Mouse (Mus musculus) forebrain, embryonic 14.5 days (tissue): Measurements from ENCODE around the gene Zswim7. TPM values are rescaled to one million over a fixed set of nuclear protein-coding genes. Genes with fewer than 3 reads are reported as not detected.
A peak's percentile ranks its signal among the peaks of the same experiment; 100 is the strongest.

Source experiments
- ATAC-seq: fragments of 200-750 bp; cut with Nextera tagmentation; 2 replicates; pipeline ENCODE4 v1.8.0; 2017; ENCODE audit warnings: mild to moderate bottlenecking, moderate library complexity
- DNase-seq: peaks from one replicate; pipeline ENCODE4 v3.0.0-alpha.2; 2015; ENCODE audit warnings: low spot score
- H3K27ac ChIP-seq: fragments of 300-500 bp; sonication (generic); 2 replicates; pipeline ENCODE4 v1.5.1; 2014; ENCODE audit warnings: low read depth, mild to moderate bottlenecking, control low read depth, low read length, moderate library complexity
- H3K27me3 ChIP-seq: fragments of 300-500 bp; sonication (generic); replicated peaks from 2 replicates; pipeline ENCODE4 v1.6.1; 2014; ENCODE audit warnings: low read length, control low read depth, mixed read lengths; ENCODE audit not compliant: control insufficient read depth, insufficient read depth
- H3K36me3 ChIP-seq: fragments of 300-500 bp; sonication (generic); 2 replicates; pipeline ENCODE4 v1.6.1; 2014; ENCODE audit warnings: low read length, control low read depth; ENCODE audit not compliant: control insufficient read depth, insufficient read depth
- H3K4me1 ChIP-seq: fragments of 300-500 bp; sonication (generic); 2 replicates; pipeline ENCODE4 v1.6.1; 2014; ENCODE audit warnings: antibody characterized with exemption, low read length, control low read depth; ENCODE audit not compliant: control insufficient read depth, insufficient read depth
- H3K4me2 ChIP-seq: fragments of 300-500 bp; sonication (generic); 2 replicates; pipeline ENCODE4 v1.6.1; 2014; ENCODE audit warnings: mild to moderate bottlenecking, control low read depth, low read length
- H3K4me3 ChIP-seq: fragments of 300-500 bp; sonication (generic); 2 replicates; pipeline ENCODE4 v1.5.1; 2014; ENCODE audit warnings: low read depth, low read length, control low read depth
- H3K9ac ChIP-seq: fragments of 300-500 bp; sonication (generic); 2 replicates; pipeline ENCODE4 v1.6.1; 2014; ENCODE audit warnings: mild to moderate bottlenecking, low read length, control low read depth, moderate library complexity
- H3K9me3 ChIP-seq: fragments of 300-500 bp; sonication (generic); replicated peaks from 2 replicates; pipeline ENCODE4 v1.6.1; 2016; ENCODE audit warnings: low read length, control low read depth, mixed read lengths; ENCODE audit not compliant: control insufficient read depth
- WGBS: fragments of 180-500 bp; shearing (Covaris S2); extraction: QIAGEN DNeasy Blood & Tissue Kit; methylation state at CpG from one replicate; pipeline ENCODE4 v1.1.7; 2014; 5-methylcytosine and 5-hydroxymethylcytosine counted together
- polyA plus RNA-seq: library from polyadenylated mRNA; unstranded; fragments of >200 nt; fragmentation: Nextera tagmentation; extraction: Ambion mirVana; gene quantifications from 2 replicates; pipeline ENCODE4 v1.2.1, GENCODE M21; 2014

The Zswim7 gene
- polyA plus RNA-seq: 9.1 and 14.8 TPM in 2 replicates

GRCm38 (mm10) chr11:62280675-62281600 lies at the start of gene Zswim7, which contains the start of gene Ttc19:
Gene Zswim7, minus strand, starts transcription at chr11:62281375.
Gene Ttc19, plus strand, starts transcription at chr11:62281473.
- H3K9me3 ChIP-seq: no peaks in the 10 kb centered on the region; the same call in 1 of the 2 replicates
- H3K4me1 ChIP-seq: peaks cover 7% of the 10 kb centered on the region; the same call in 1 of the 2 replicates
- H3K4me3 ChIP-seq: peak within 1 kb of the TSS; percentile 90
- ATAC-seq (peak; percentile 97), DNase-seq (peak; percentile 95)
- under 1% methylated on average over 66 of the region's 68 CpGs for WGBS
- H3K36me3 ChIP-seq: peaks cover 19% of the 10 kb centered on the region
- H3K4me2 ChIP-seq: peak within 1 kb of the TSS; percentile 84
- H3K27ac ChIP-seq: peak within 1 kb of the TSS; percentile 79
- H3K9ac ChIP-seq: peak within 1 kb of the TSS; percentile 90
- H3K27me3 ChIP-seq: no peaks in the 10 kb centered on the region

GRCm38 (mm10) chr11:62323659-62324058 lies 42.5 kb upstream of the Zswim7 start:
- no peak for DNase-seq
- Histone ChIP-seq H3K4me1 (no peaks in the 10 kb centered on the region), H3K9me3 (no peaks in the 10 kb centered on the region), H3K4me3 (no peak overlapping the region), H3K27me3 (no peaks in the 10 kb centered on the region), H3K36me3 (peaks cover 92% of the 10 kb centered on the region), H3K9ac (no peak overlapping the region), H3K4me2 (no peak overlapping the region), H3K27ac (no peak overlapping the region)
- no peak for ATAC-seq
- 96% methylated on average over 3 of the region's 3 CpGs for WGBS

GRCm38 (mm10) chr11:62320097-62320496 lies 38.9 kb upstream of the Zswim7 start:
- H3K27me3 ChIP-seq: no peaks in the 10 kb centered on the region
- ATAC-seq: no peak
- H3K4me1 ChIP-seq: no peaks in the 10 kb centered on the region
- H3K4me3 ChIP-seq: no peak overlapping the region
- WGBS: 97% methylated on average over 3 of the region's 3 CpGs
- no peak overlapping the region for H3K9ac ChIP-seq
- peaks cover 93% of the 10 kb centered on the region for H3K36me3 ChIP-seq
- H3K4me2 ChIP-seq: no peak overlapping the region
- H3K9me3 ChIP-seq: no peaks in the 10 kb centered on the region
- H3K27ac ChIP-seq: no peak overlapping the region
- DNase-seq: no peak

GRCm38 (mm10) chr11:62317746-62318145 lies 36.6 kb upstream of the Zswim7 start:
- Histone ChIP-seq H3K36me3 (peaks cover 96% of the 10 kb centered on the region), H3K27ac (no peak overlapping the region), H3K9me3 (no peaks in the 10 kb centered on the region), H3K9ac (no peak overlapping the region), H3K27me3 (no peaks in the 10 kb centered on the region), H3K4me3 (no peak overlapping the region), H3K4me2 (no peak overlapping the region), H3K4me1 (no peaks in the 10 kb centered on the region)
- DNase-seq (no peak), ATAC-seq (no peak)
- WGBS: 88% methylated on average over 11 of the region's 11 CpGs

GRCm38 (mm10) chr11:62314984-62315383 lies 33.8 kb upstream of the Zswim7 start:
- no peak overlapping the region for H3K4me3 ChIP-seq
- no peak overlapping the region for H3K4me2 ChIP-seq
- no peaks in the 10 kb centered on the region for H3K9me3 ChIP-seq
- H3K27me3 ChIP-seq: no peaks in the 10 kb centered on the region
- H3K4me1 ChIP-seq: no peaks in the 10 kb centered on the region
- H3K36me3 ChIP-seq: peaks cover 75% of the 10 kb centered on the region
- H3K9ac ChIP-seq: no peak overlapping the region
- no peak for ATAC-seq
- DNase-seq: no peak
- 95% methylated on average over 5 of the region's 5 CpGs for WGBS
- H3K27ac ChIP-seq: no peak overlapping the region

- no peak overlapping the region for H3K9ac ChIP-seq
- peaks cover 58% of the 10 kb centered on the region for H3K36me3 ChIP-seq
- no peak for ATAC-seq
- H3K4me1 ChIP-seq: no peaks in the 10 kb centered on the region
- H3K27me3 ChIP-seq: no peaks in the 10 kb centered on the region
- H3K27ac ChIP-seq: no peak overlapping the region
- WGBS: 98% methylated on average over 2 of the region's 2 CpGs
- no peaks in the 10 kb centered on the region for H3K9me3 ChIP-seq
- DNase-seq: no peak
- no peak overlapping the region for H3K4me2 ChIP-seq
- no peak overlapping the region for H3K4me3 ChIP-seq
These were observed 28.1 kb upstream of the Zswim7 start for GRCm38 (mm10) chr11:62309296-62309695.

GRCm38 (mm10) chr11:62305866-62306265 lies 24.7 kb upstream of the Zswim7 start:
- DNase-seq: no peak
- no peak overlapping the region for H3K9ac ChIP-seq
- no peak overlapping the region for H3K4me2 ChIP-seq
- peaks cover 37% of the 10 kb centered on the region for H3K36me3 ChIP-seq
- H3K9me3 ChIP-seq: no peaks in the 10 kb centered on the region
- H3K4me3 ChIP-seq: no peak overlapping the region
- H3K4me1 ChIP-seq: no peaks in the 10 kb centered on the region
- H3K27ac ChIP-seq: no peak overlapping the region
- WGBS: 98% methylated on average over 2 of the region's 2 CpGs
- ATAC-seq: no peak
- H3K27me3 ChIP-seq: no peaks in the 10 kb centered on the region

- no peak for ATAC-seq
These were observed 17.7 kb upstream of the Zswim7 start for GRCm38 (mm10) chr11:62298883-62299282.

GRCm38 (mm10) chr11:62294121-62294520 lies 12.9 kb upstream of the Zswim7 start:
- 87% methylated on average over 2 of the region's 2 CpGs for WGBS
- Histone ChIP-seq H3K4me1 (no peaks in the 10 kb centered on the region), H3K4me3 (no peak overlapping the region), H3K4me2 (no peak overlapping the region), H3K27ac (no peak overlapping the region), H3K36me3 (peaks cover 50% of the 10 kb centered on the region), H3K9ac (no peak overlapping the region), H3K9me3 (no peaks in the 10 kb centered on the region), H3K27me3 (no peaks in the 10 kb centered on the region)
- DNase-seq: no peak
- ATAC-seq: no peak

More at GRCm38 (mm10) chr11:62298883-62299282, 17.7 kb upstream of the Zswim7 start:
- H3K27me3 ChIP-seq: no peaks in the 10 kb centered on the region
- 84% methylated on average over 6 of the region's 6 CpGs for WGBS
- no peak overlapping the region for H3K27ac ChIP-seq
- no peaks in the 10 kb centered on the region for H3K4me1 ChIP-seq
- peaks cover 28% of the 10 kb centered on the region for H3K36me3 ChIP-seq
- H3K9ac ChIP-seq: no peak overlapping the region
- no peaks in the 10 kb centered on the region for H3K9me3 ChIP-seq
- H3K4me3 ChIP-seq: no peak overlapping the region
- no peak for DNase-seq
- H3K4me2 ChIP-seq: no peak overlapping the region
